Mouse (Mus musculus) heart, embryonic 12.5 days (tissue): ENCODE data around the gene Ska2. TPM values are rescaled to one million over a fixed set of nuclear protein-coding genes. Genes with fewer than 3 reads are reported as not detected.
A peak's percentile ranks its signal among the peaks of the same experiment; 100 is the strongest.

Source experiments
- ATAC-seq: fragments of 200-750 bp; cut with Nextera tagmentation; 2 replicates; pipeline ENCODE4 v1.8.0; 2017; ENCODE audit warnings: moderate TSS enrichment, moderate library complexity; ENCODE audit not compliant: insufficient number of reproducible peaks, low FRiP score
- H3K27ac ChIP-seq: fragments of 300-500 bp; sonication (generic); 2 replicates; pipeline ENCODE4 v1.5.1; 2016; ENCODE audit warnings: mild to moderate bottlenecking, moderate library complexity; ENCODE audit not compliant: poor library complexity, severe bottlenecking
- H3K27me3 ChIP-seq: fragments of 300-500 bp; sonication (generic); replicated peaks from 2 replicates; pipeline ENCODE4 v1.6.1; 2016; ENCODE audit warnings: mild to moderate bottlenecking, moderate library complexity
- H3K36me3 ChIP-seq: fragments of 300-500 bp; sonication (generic); 2 replicates; pipeline ENCODE4 v1.6.1; 2016; ENCODE audit warnings: mild to moderate bottlenecking, moderate library complexity
- H3K4me1 ChIP-seq: fragments of 300-500 bp; sonication (generic); replicated peaks from 2 replicates; pipeline ENCODE4 v1.6.1; 2016; ENCODE audit warnings: mild to moderate bottlenecking
- H3K4me2 ChIP-seq: fragments of 300-500 bp; sonication (generic); 2 replicates; pipeline ENCODE4 v1.6.1; 2016; ENCODE audit warnings: mild to moderate bottlenecking, moderate library complexity
- H3K4me3 ChIP-seq: fragments of 300-500 bp; sonication (generic); 2 replicates; pipeline ENCODE4 v1.5.1; 2016; ENCODE audit warnings: mild to moderate bottlenecking
- H3K9ac ChIP-seq: fragments of 300-500 bp; sonication (generic); 2 replicates; pipeline ENCODE4 v1.6.1; 2016; ENCODE audit warnings: mild to moderate bottlenecking, moderate library complexity
- H3K9me3 ChIP-seq: fragments of 300-500 bp; sonication (generic); replicated peaks from 2 replicates; pipeline ENCODE4 v1.6.1; 2016; ENCODE audit warnings: mild to moderate bottlenecking, moderate library complexity
- WGBS: fragments of 180-500 bp; shearing (Covaris S2); methylation state at CpG from one replicate; pipeline ENCODE4 v1.1.7; 2016; 5-methylcytosine and 5-hydroxymethylcytosine counted together
- polyA plus RNA-seq: library from polyadenylated mRNA; unstranded; fragments of >200 nt; fragmentation: Nextera tagmentation; extraction: Ambion mirVana; gene quantifications from 2 replicates; pipeline ENCODE4 v1.2.1, GENCODE M21; 2016

Gene Ska2
- polyA plus RNA-seq, 1 experiment from 2014 or later: 75.0 TPM

- Histone ChIP-seq H3K4me1 (peaks cover 13% of the 10 kb centered on the region), H3K9me3 (no peaks in the 10 kb centered on the region), H3K4me3 (peak overlapping the region; percentile 73), H3K9ac (peak overlapping the region; percentile 96), H3K27ac (peak overlapping the region; percentile 97), H3K27me3 (no peaks in the 10 kb centered on the region), H3K4me2 (peak overlapping the region; percentile 76), H3K36me3 (peaks cover 33% of the 10 kb centered on the region)
- no peak for ATAC-seq
- under 1% methylated on average over 42 of the region's 42 CpGs for WGBS
These were observed 611 bp downstream of the Ska2 start for GRCm38 (mm10) chr11:87109519-87110171.

GRCm38 (mm10) chr11:87110172-87110909, 1.3 kb downstream of the Ska2 start:
- H3K4me2 ChIP-seq: peak overlapping the region; percentile 76
- 6% methylated on average over 9 of the region's 9 CpGs for WGBS
- H3K4me3 ChIP-seq: peak overlapping the region; percentile 73
- peak overlapping the region; percentile 97 for H3K27ac ChIP-seq
- H3K36me3 ChIP-seq: peaks cover 33% of the 10 kb centered on the region
- H3K27me3 ChIP-seq: no peaks in the 10 kb centered on the region
- no peak for ATAC-seq
- H3K4me1 ChIP-seq: peaks cover 13% of the 10 kb centered on the region
- H3K9me3 ChIP-seq: no peaks in the 10 kb centered on the region
- H3K9ac ChIP-seq: peak overlapping the region; percentile 96

GRCm38 (mm10) chr11:87121864-87122263, 12.8 kb downstream of the Ska2 start:
- ATAC-seq: no peak
- H3K27ac ChIP-seq: no peak overlapping the region
- 76% methylated on average over 8 of the region's 8 CpGs for WGBS
- no peak overlapping the region for H3K9ac ChIP-seq
- H3K4me2 ChIP-seq: no peak overlapping the region
- H3K4me1 ChIP-seq: peaks cover 7% of the 10 kb centered on the region
- peaks cover 58% of the 10 kb centered on the region for H3K36me3 ChIP-seq
- no peaks in the 10 kb centered on the region for H3K27me3 ChIP-seq
- H3K4me3 ChIP-seq: no peak overlapping the region
- H3K9me3 ChIP-seq: no peaks in the 10 kb centered on the region

GRCm38 (mm10) chr11:87125562-87125961, 16.5 kb downstream of the Ska2 start:
- H3K9me3 ChIP-seq: no peaks in the 10 kb centered on the region
- peak overlapping the region; percentile 76 for H3K4me2 ChIP-seq
- H3K4me3 ChIP-seq: no peak overlapping the region
- no peak overlapping the region for H3K9ac ChIP-seq
- H3K27ac ChIP-seq: no peak overlapping the region
- H3K27me3 ChIP-seq: no peaks in the 10 kb centered on the region
- 59% methylated on average over 4 of the region's 4 CpGs for WGBS
- ATAC-seq: no peak
- peaks cover 35% of the 10 kb centered on the region for H3K36me3 ChIP-seq
- peaks cover 11% of the 10 kb centered on the region for H3K4me1 ChIP-seq

GRCm38 (mm10) chr11:87126281-87126823, 17.3 kb downstream of the Ska2 start:
- no peak for ATAC-seq
- 2% methylated on average over 12 of the region's 12 CpGs for WGBS

GRCm38 (mm10) chr11:87126824-87127816, 18.1 kb downstream of the Ska2 start, which contains the start of gene Trim37:
TSS of gene Trim37 (plus strand) at chr11:87127077.
- H3K4me3 ChIP-seq: peak within 1 kb of the TSS; percentile 87
- no peaks in the 10 kb centered on the region for H3K9me3 ChIP-seq
- under 1% methylated on average over 101 of the region's 105 CpGs for WGBS
- peak within 1 kb of the TSS; percentile 85 for H3K9ac ChIP-seq
- peak within 1 kb of the TSS; percentile 81 for H3K27ac ChIP-seq
- H3K4me1 ChIP-seq: peaks cover 11% of the 10 kb centered on the region
- peaks cover 27% of the 10 kb centered on the region for H3K36me3 ChIP-seq
- no peaks in the 10 kb centered on the region for H3K27me3 ChIP-seq
- peak; percentile 93 for ATAC-seq
- H3K4me2 ChIP-seq: peak within 1 kb of the TSS; percentile 76

More at GRCm38 (mm10) chr11:87126281-87126823, 17.3 kb downstream of the Ska2 start:
- H3K4me3 ChIP-seq: peak overlapping the region; percentile 87
- peaks cover 29% of the 10 kb centered on the region for H3K36me3 ChIP-seq
- no peaks in the 10 kb centered on the region for H3K9me3 ChIP-seq
- H3K4me2 ChIP-seq: peak overlapping the region; percentile 76
- H3K4me1 ChIP-seq: peaks cover 11% of the 10 kb centered on the region
- H3K9ac ChIP-seq: peak overlapping the region; percentile 85
- H3K27me3 ChIP-seq: no peaks in the 10 kb centered on the region
- peak overlapping the region; percentile 81 for H3K27ac ChIP-seq

- Histone ChIP-seq H3K9me3 (no peaks in the 10 kb centered on the region), H3K4me1 (no peaks in the 10 kb centered on the region), H3K9ac (no peak overlapping the region), H3K4me2 (no peak overlapping the region), H3K27ac (no peak overlapping the region), H3K27me3 (no peaks in the 10 kb centered on the region), H3K4me3 (no peak overlapping the region), H3K36me3 (peaks cover 17% of the 10 kb centered on the region; the same call in 1 of the 2 replicates)
- ATAC-seq: no peak
- WGBS: 86% methylated on average over 4 of the region's 4 CpGs
These were observed 27.2 kb downstream of the Ska2 start for GRCm38 (mm10) chr11:87136233-87136632.

- H3K27ac ChIP-seq: no peak overlapping the region
- 87% methylated on average over 2 of the region's 2 CpGs for WGBS
These were observed 49.0 kb downstream of the Ska2 start for GRCm38 (mm10) chr11:87158012-87158411.

GRCm38 (mm10) chr11:87162687-87163086, 53.7 kb downstream of the Ska2 start:
- Histone ChIP-seq H3K9me3 (no peaks in the 10 kb centered on the region), H3K27me3 (no peaks in the 10 kb centered on the region), H3K4me1 (no peaks in the 10 kb centered on the region), H3K9ac (no peak overlapping the region), H3K36me3 (peaks cover 38% of the 10 kb centered on the region), H3K27ac (no peak overlapping the region), H3K4me2 (no peak overlapping the region), H3K4me3 (no peak overlapping the region)
- no peak for ATAC-seq
- 94% methylated on average over 4 of the region's 4 CpGs for WGBS

More at GRCm38 (mm10) chr11:87158012-87158411, 49.0 kb downstream of the Ska2 start:
- Histone ChIP-seq H3K9me3 (no peaks in the 10 kb centered on the region), H3K27me3 (no peaks in the 10 kb centered on the region), H3K9ac (no peak overlapping the region), H3K36me3 (peaks cover 12% of the 10 kb centered on the region; the same call in 1 of the 2 replicates), H3K4me1 (no peaks in the 10 kb centered on the region), H3K4me2 (no peak overlapping the region), H3K4me3 (no peak overlapping the region)
- no peak for ATAC-seq

- Histone ChIP-seq H3K27ac (no peak overlapping the region), H3K9me3 (no peaks in the 10 kb centered on the region), H3K4me2 (no peak overlapping the region), H3K4me3 (no peak overlapping the region), H3K9ac (no peak overlapping the region), H3K36me3 (peaks cover 47% of the 10 kb centered on the region), H3K27me3 (no peaks in the 10 kb centered on the region), H3K4me1 (no peaks in the 10 kb centered on the region)
- no peak for ATAC-seq
These were observed 54.7 kb downstream of the Ska2 start for GRCm38 (mm10) chr11:87163751-87164150.
